In the genomic region with DNA sequence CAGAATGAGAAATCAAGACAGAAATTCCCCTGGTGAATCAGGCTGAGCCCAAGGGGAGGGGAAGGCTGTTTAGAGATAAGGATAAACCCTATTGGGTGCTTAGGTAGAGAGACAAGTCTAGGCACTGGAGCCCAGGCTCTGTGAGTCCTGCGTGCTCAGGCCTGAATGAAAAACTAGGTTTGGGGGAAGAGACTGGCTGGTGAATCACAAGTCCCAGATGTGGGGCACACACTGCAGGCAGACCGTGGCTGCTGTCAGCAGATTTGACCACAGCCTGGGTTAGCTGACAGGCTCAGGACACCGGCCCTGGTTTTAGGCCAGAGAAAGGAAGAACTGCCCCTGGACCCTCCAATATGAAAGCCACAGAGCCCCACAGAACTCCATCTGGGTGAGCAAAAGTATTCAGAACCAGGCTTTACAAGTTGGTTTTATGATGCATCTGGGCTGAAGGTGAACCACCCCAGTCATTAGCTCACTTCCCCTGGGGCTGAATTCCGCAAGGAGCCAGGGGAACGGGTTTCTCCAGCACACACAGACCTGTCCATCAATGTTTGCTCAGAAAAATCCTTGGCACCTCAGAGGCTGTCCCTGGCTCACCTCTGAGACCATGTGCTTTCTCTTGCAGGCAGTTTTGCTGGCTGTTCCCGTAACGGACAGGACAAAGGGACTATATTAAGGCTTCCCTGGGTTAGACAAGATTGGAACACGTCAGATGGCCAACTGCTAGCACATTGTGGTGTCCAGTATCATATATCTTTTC, we compare ENCODE assay signal across 8 mouse cellular contexts.
DNase-seq lines count a peak whose midpoint lies in the region; ATAC-seq and TF ChIP-seq lines count a peak whose summit lies in the region.

No protein-coding gene starts in this region.

- intact Hi-C loops in gastrocnemius, postnatal 36 days (cut with DNase I): loop anchor here (2.0 kb wide), 1 partner anchor 34 kb away; no protein-coding TSS in a partner anchor

- H3K27me3 ChIP-seq in thymus, adult 2 months (ENCODE audit: control insufficient read depth, insufficient read depth, low read length): no peaks in the 10 kb centered on the region
- H3K27me3 ChIP-seq in kidney, adult 2 months (replicated peaks; ENCODE audit: control insufficient read depth, insufficient read depth, low read length): no peaks in the 10 kb centered on the region

- no peaks in the 10 kb centered on the region for H3K4me1 ChIP-seq in thymus, adult 2 months (replicated peaks; ENCODE audit: control insufficient read depth, insufficient read depth, low read length)
- no peaks in the 10 kb centered on the region; the same call in 1 of the 2 replicates for H3K4me1 ChIP-seq in kidney, adult 2 months (ENCODE audit: control insufficient read depth, insufficient read depth, low read length)

- peak; percentile 44 for ATAC-seq in megakaryocyte, adult 5-6 weeks (ENCODE audit: poor library complexity, severe bottlenecking)
- ATAC-seq in activated CD4-positive, CD25-positive, alpha-beta regulatory T cell, adult 4 months: no peak

- H3K4me3 ChIP-seq in thymus, adult 2 months (ENCODE audit: control insufficient read depth, insufficient read depth, low read length): no peak overlapping the region
- no peak overlapping the region for H3K4me3 ChIP-seq in kidney, adult 2 months (ENCODE audit: insufficient read depth, low read depth, low read length)

- peak overlapping the region; percentile 50 for H3K27ac ChIP-seq in thymus, adult 2 months (ENCODE audit: control insufficient read depth, insufficient read depth, low read length)
- no peak overlapping the region for H3K27ac ChIP-seq in kidney, adult 2 months (ENCODE audit: insufficient read depth, low read depth, low read length)

- no peaks in the 10 kb centered on the region for H3K36me3 ChIP-seq in thymus, adult 2 months (ENCODE audit: control insufficient read depth, insufficient read depth, low read length)
- no peaks in the 10 kb centered on the region for H3K36me3 ChIP-seq in kidney, adult 2 months (ENCODE audit: control insufficient read depth, insufficient read depth, low read length)

- 53% methylated on average over 8 of the region's 8 CpGs for WGBS in thymus, adult 2 months
- 52% methylated on average over 8 of the region's 8 CpGs for WGBS in kidney, adult 2 months

- no peak for TF ChIP-seq CTCF in thymus, adult 2 months (IDR thresholded peaks at IDR 0.05; ENCODE audit: borderline replicate concordance, control insufficient read depth, extremely low read depth, insufficient read depth, low read length, poor library complexity)
- no peak for TF ChIP-seq CTCF in kidney, adult 2 months (conservative IDR thresholded peaks at IDR 0.05; ENCODE audit: insufficient read depth, insufficient read length, low read depth, low read length)

- TF ChIP-seq POLR2A in thymus, adult 2 months (IDR thresholded peaks at IDR 0.05; ENCODE audit: control insufficient read depth, extremely low read depth, insufficient read depth, low read length, poor library complexity): no peak
- no peak for TF ChIP-seq POLR2A in kidney, adult 2 months (IDR thresholded peaks at IDR 0.05; ENCODE audit: low read depth, low read length)

- no peak for DNase-seq in thymus, adult 2 months
- DNase-seq in thymus, adult 18-20 months: no peak
- peak; percentile 70 to 75 for DNase-seq in cerebellum, postnatal 10 days
- peak; percentile 42 to 57 for DNase-seq in gastrocnemius, postnatal 36 days
- peak; percentile 47 for DNase-seq in kidney, adult 2 months
- no peak for DNase-seq in spleen, adult 18-20 months

Comparison
In these comparisons a context has a peak if more than half of its experiments do, and no peak if none do; other contexts are left out.
1. DNase-seq: peak in cerebellum, postnatal 10 days (2 of 2), gastrocnemius, postnatal 36 days (2 of 2) and kidney, adult 2 months (single experiment); none in thymus, adult 2 months (single experiment), thymus, adult 18-20 months (0 of 2) and spleen, adult 18-20 months (0 of 2).